Mouse (Mus musculus): ENCODE data around the gene Rbm20. TPM values are rescaled to one million over a fixed set of nuclear protein-coding genes. Genes with fewer than 3 reads are reported as not detected.

Gene Rbm20
- total and polyA plus RNA-seq, 3 experiments: 37.3 to 58.6 TPM; not detected in 1

GRCm38 (mm10) chr19:53701434-53701833, 24.3 kb downstream of the Rbm20 start:
- H3K9ac ChIP-seq (ENCODE audit: control insufficient read depth, low read depth, low read length, poor library complexity, severe bottlenecking): no peak overlapping the region
- H3K27ac ChIP-seq (ENCODE audit: control insufficient read depth, low read depth, low read length): no peak overlapping the region
- DNase-seq (ENCODE audit: low read depth, low spot score): no peak
- H3K27me3 ChIP-seq (ENCODE audit: control insufficient read depth in 1 of 2, insufficient read depth in 2 of 2, low read length in 2 of 2): peaks cover 0 to 2% of the 10 kb centered on the region in 2 experiments; a peak in 1 of 4 replicates
- no peaks in the 10 kb centered on the region for H3K9me3 ChIP-seq (replicated peaks; ENCODE audit: insufficient read depth, low read length)
- no peaks in the 10 kb centered on the region for H3K79me2 ChIP-seq (ENCODE audit: control insufficient read depth, insufficient read depth, low read length, poor library complexity)
- peaks cover 0 to 4% of the 10 kb centered on the region in 2 experiments; a peak in 1 of 4 replicates for H3K4me1 ChIP-seq (ENCODE audit: control insufficient read depth in 1 of 2, insufficient read depth in 2 of 2, low read length in 2 of 2)
- H3K36me3 ChIP-seq (ENCODE audit: control insufficient read depth in 1 of 2, insufficient read depth in 2 of 2, low read length in 2 of 2): no peaks in the 10 kb centered on the region
- TF ChIP-seq EP300 (IDR thresholded peaks at IDR 0.05; ENCODE audit: low read depth in 1 of 2, low read length in 2 of 2): no peak
- TF ChIP-seq CHD2 (IDR thresholded peaks at IDR 0.05; ENCODE audit: low read length): no peak
- TF ChIP-seq KAT2A (conservative IDR thresholded peaks at IDR 0.05; ENCODE audit: low read depth, low read length): no peak
- TF ChIP-seq TAL1 (IDR thresholded peaks at IDR 0.05; ENCODE audit: low read length): no peak
- no peak for TF ChIP-seq GATA1 (IDR thresholded peaks at IDR 0.05; ENCODE audit: low read depth, low read length)
- TF ChIP-seq USF1 (IDR thresholded peaks at IDR 0.05; ENCODE audit: low read depth, low read length): no peak
- TF ChIP-seq RAD21 (IDR thresholded peaks at IDR 0.05; ENCODE audit: low read depth, low read length): no peak
- no peak for TF ChIP-seq POLR2AphosphoS2 (IDR thresholded peaks at IDR 0.05; ENCODE audit: low read length)
- TF ChIP-seq MYC (IDR thresholded peaks at IDR 0.05; ENCODE audit: low read depth, low read length): no peak
- no peak for TF ChIP-seq ZC3H11A (IDR thresholded peaks at IDR 0.05; ENCODE audit: low read depth, low read length)
- no peak for TF ChIP-seq POLR2A (IDR thresholded peaks at IDR 0.05; ENCODE audit: control insufficient read depth in 1 of 2, insufficient read depth in 1 of 2, low read depth in 1 of 2, low read length in 2 of 2, poor library complexity in 1 of 2)
- TF ChIP-seq E2F4 (IDR thresholded peaks at IDR 0.05; ENCODE audit: borderline replicate concordance, low read depth, low read length): no peak
- no peak for TF ChIP-seq MXI1 (IDR thresholded peaks at IDR 0.05; ENCODE audit: low read depth, low read length)
- no peak for TF ChIP-seq TCF12 (IDR thresholded peaks at IDR 0.05; ENCODE audit: low read depth, low read length)
- no peak for TF ChIP-seq MYB (IDR thresholded peaks at IDR 0.05; ENCODE audit: low read depth, low read length)
- H3K4me3 ChIP-seq (ENCODE audit: control insufficient read depth in 1 of 2, insufficient read depth in 1 of 2, low read depth in 2 of 2, low read length in 2 of 2): no peak overlapping the region

- H3K36me3 ChIP-seq (ENCODE audit: control insufficient read depth in 1 of 2, insufficient read depth in 2 of 2, low read length in 2 of 2): no peaks in the 10 kb centered on the region
- no peaks in the 10 kb centered on the region for H3K27me3 ChIP-seq (ENCODE audit: control insufficient read depth in 1 of 2, insufficient read depth in 2 of 2, low read length in 2 of 2)
- no peak overlapping the region for H3K9ac ChIP-seq (ENCODE audit: control insufficient read depth, low read depth, low read length, poor library complexity, severe bottlenecking)
- H3K4me3 ChIP-seq (ENCODE audit: control insufficient read depth in 1 of 2, insufficient read depth in 1 of 2, low read depth in 2 of 2, low read length in 2 of 2): no peak overlapping the region
- H3K9me3 ChIP-seq (replicated peaks; ENCODE audit: insufficient read depth, low read length): no peaks in the 10 kb centered on the region
- no peaks in the 10 kb centered on the region for H3K79me2 ChIP-seq (ENCODE audit: control insufficient read depth, insufficient read depth, low read length, poor library complexity)
- no peak for TF ChIP-seq TCF12 (IDR thresholded peaks at IDR 0.05; ENCODE audit: low read depth, low read length)
- TF ChIP-seq MEF2A (IDR thresholded peaks at IDR 0.05; ENCODE audit: extremely low read depth, insufficient replicate concordance, low read depth, low read length, poor library complexity, severe bottlenecking): no peak
- TF ChIP-seq E2F4 (IDR thresholded peaks at IDR 0.05; ENCODE audit: borderline replicate concordance, low read depth, low read length): no peak
- no peak for TF ChIP-seq MYC (IDR thresholded peaks at IDR 0.05; ENCODE audit: low read depth, low read length)
- no peak for TF ChIP-seq ZMIZ1 (IDR thresholded peaks at IDR 0.05; ENCODE audit: low read depth, low read length)
- no peak for TF ChIP-seq MAFK (IDR thresholded peaks at IDR 0.05; ENCODE audit: borderline replicate concordance, low read depth, low read length)
- no peak for TF ChIP-seq CHD2 (IDR thresholded peaks at IDR 0.05; ENCODE audit: low read length)
- TF ChIP-seq SMC3 (IDR thresholded peaks at IDR 0.05; ENCODE audit: low read depth, low read length): no peak
- TF ChIP-seq TBP (IDR thresholded peaks at IDR 0.05; ENCODE audit: low read depth, low read length): no peak
- no peak overlapping the region for H3K27ac ChIP-seq (ENCODE audit: control insufficient read depth, low read depth, low read length)
- DNase-seq (ENCODE audit: low read depth, low spot score): no peak
- H3K4me1 ChIP-seq (ENCODE audit: control insufficient read depth in 1 of 2, insufficient read depth in 2 of 2, low read length in 2 of 2): peaks cover 0 to 4% of the 10 kb centered on the region in 2 experiments; a peak in 1 of 4 replicates
Observed at GRCm38 (mm10) chr19:53704895-53705823, 28.1 kb downstream of the Rbm20 start.

All from MEL (cell line).